Mouse (Mus musculus) MEL (cell line): ENCODE results near the gene 2200002J24Rik. TPM values are rescaled to one million over a fixed set of nuclear protein-coding genes. Genes with fewer than 3 reads are reported as not detected.
A peak's percentile ranks its signal among the peaks of the same experiment; 100 is the strongest.

Experiments
- DNase-seq: peaks from one replicate; pipeline ENCODE4 v3.0.0; 2011; ENCODE audit warnings: low read depth, low spot score
- H3K27ac ChIP-seq: 2 replicates; pipeline ENCODE4 v1.5.1; 2012; ENCODE audit warnings: low read depth, mild to moderate bottlenecking, control low read depth, low read length, moderate library complexity; ENCODE audit not compliant: control insufficient read depth
- H3K27me3 ChIP-seq, 2 experiments: fragments of 150-350 bp in 1 of 2; sonication (generic) in 1 of 2; 2 replicates each; pipeline ENCODE4 v1.6.1; 2012; ENCODE audit warnings: low read length in 2 of 2, mild to moderate bottlenecking in 2 of 2, improper control_type of control experiment in 1 of 2, moderate library complexity in 1 of 2; ENCODE audit not compliant: insufficient read depth in 2 of 2, control insufficient read depth in 1 of 2
- H3K36me3 ChIP-seq, 2 experiments: 2 replicates each; pipeline ENCODE4 v1.6.1; 2012 to 2014; ENCODE audit warnings: low read length in 2 of 2, improper control_type of control experiment in 1 of 2, inconsistent platforms in 1 of 2, mild to moderate bottlenecking in 1 of 2; ENCODE audit not compliant: insufficient read depth in 2 of 2, control insufficient read depth in 1 of 2
- H3K4me1 ChIP-seq, 2 experiments: fragments of 150-350 bp in 1 of 2; sonication (generic) in 1 of 2; 2 replicates each; pipeline ENCODE4 v1.6.1; 2012; ENCODE audit warnings: low read length in 2 of 2, improper control_type of control experiment in 1 of 2, mild to moderate bottlenecking in 1 of 2; ENCODE audit not compliant: insufficient read depth in 2 of 2, control insufficient read depth in 1 of 2
- H3K4me3 ChIP-seq, 2 experiments: fragments of 150-350 bp in 1 of 2; sonication (generic) in 1 of 2; 2 replicates each; pipeline ENCODE4 v1.5.1; 2012; ENCODE audit warnings: low read depth in 2 of 2, low read length in 2 of 2, mild to moderate bottlenecking in 2 of 2, moderate library complexity in 2 of 2, control low read depth in 1 of 2, improper control_type of control experiment in 1 of 2; ENCODE audit not compliant: control insufficient read depth in 1 of 2, insufficient read depth in 1 of 2
- H3K79me2 ChIP-seq: 2 replicates; pipeline ENCODE4 v1.6.1; 2012; ENCODE audit warnings: mild to moderate bottlenecking, low read length, moderate library complexity; ENCODE audit not compliant: control insufficient read depth, poor library complexity, insufficient read depth
- H3K9ac ChIP-seq: 2 replicates; pipeline ENCODE4 v1.6.1; 2012; ENCODE audit warnings: low read depth, mild to moderate bottlenecking, control low read depth, low read length, moderate library complexity; ENCODE audit not compliant: control insufficient read depth, poor library complexity, severe bottlenecking
- H3K9me3 ChIP-seq: fragments of 150-350 bp; sonication (generic); replicated peaks from 2 replicates; pipeline ENCODE4 v1.6.1; 2012; ENCODE audit warnings: mild to moderate bottlenecking, low read length, improper control_type of control experiment, moderate library complexity; ENCODE audit not compliant: insufficient read depth
- CHD2 ChIP-seq: IDR thresholded peaks from 2 replicates; pipeline ENCODE4 v1.6.1; 2011; ENCODE audit warnings: low read length, improper control_type of control experiment
- CTCF ChIP-seq, 3 experiments: IDR thresholded peaks in 2 of 3; conservative IDR thresholded peaks in 1 of 3; 2 replicates each; pipeline ENCODE4 v1.5.1; 2011 to 2012; ENCODE audit warnings: low read length in 3 of 3, low read depth in 2 of 3, mild to moderate bottlenecking in 2 of 3, improper control_type of control experiment in 1 of 3, inconsistent platforms in 1 of 3, mixed read lengths in 1 of 3, moderate library complexity in 1 of 3; ENCODE audit not compliant: control insufficient read depth in 1 of 3, insufficient read depth in 1 of 3, poor library complexity in 1 of 3, severe bottlenecking in 1 of 3
- GATA1 ChIP-seq: IDR thresholded peaks from 2 replicates; pipeline ENCODE4 v1.6.1; 2011; ENCODE audit warnings: low read depth, low read length, improper control_type of control experiment
- JUND ChIP-seq: IDR thresholded peaks from 2 replicates; pipeline ENCODE4 v1.6.1; 2011; ENCODE audit warnings: low read depth, mild to moderate bottlenecking, improper control_type of control experiment, low read length
- MAFK ChIP-seq: IDR thresholded peaks from 2 replicates; pipeline ENCODE4 v1.6.1; 2011; ENCODE audit warnings: low read depth, mild to moderate bottlenecking, low read length, improper control_type of control experiment, borderline replicate concordance
- MAX ChIP-seq: IDR thresholded peaks from 2 replicates; pipeline ENCODE4 v1.6.1; 2011; ENCODE audit warnings: low read length, improper control_type of control experiment
- MAZ ChIP-seq: IDR thresholded peaks from 2 replicates; pipeline ENCODE4 v1.6.1; 2012; ENCODE audit warnings: low read depth, mild to moderate bottlenecking, inconsistent platforms, low read length, improper control_type of control experiment
- MYB ChIP-seq: IDR thresholded peaks from 2 replicates; pipeline ENCODE4 v1.6.1; 2011; ENCODE audit warnings: mild to moderate bottlenecking, low read depth, low read length, improper control_type of control experiment
- NELFE ChIP-seq: IDR thresholded peaks from 2 replicates; pipeline ENCODE4 v1.6.1; 2011; ENCODE audit warnings: low read depth, low read length, improper control_type of control experiment
- POLR2AphosphoS5 ChIP-seq: IDR thresholded peaks from 2 replicates; pipeline ENCODE4 v1.6.1; 2012; ENCODE audit warnings: low read depth, borderline replicate concordance, mild to moderate bottlenecking, inconsistent platforms, low read length, moderate library complexity, mixed read lengths
- RAD21 ChIP-seq: IDR thresholded peaks from 2 replicates; pipeline ENCODE4 v1.6.1; 2011; ENCODE audit warnings: mild to moderate bottlenecking, low read depth, low read length, improper control_type of control experiment
- SIN3A ChIP-seq: IDR thresholded peaks from 2 replicates; pipeline ENCODE4 v1.6.1; 2012; ENCODE audit warnings: low read length, improper control_type of control experiment, inconsistent platforms
- SMC3 ChIP-seq: IDR thresholded peaks from 2 replicates; pipeline ENCODE4 v1.6.1; 2011; ENCODE audit warnings: low read depth, low read length, improper control_type of control experiment
- TBP ChIP-seq: IDR thresholded peaks from 2 replicates; pipeline ENCODE4 v1.8.0; 2011; ENCODE audit warnings: low read depth, low read length, improper control_type of control experiment
- TCF12 ChIP-seq: IDR thresholded peaks from 2 replicates; pipeline ENCODE4 v1.6.1; 2014; ENCODE audit warnings: low read depth, mild to moderate bottlenecking, inconsistent platforms, low read length, improper control_type of control experiment, moderate library complexity
- USF1 ChIP-seq: IDR thresholded peaks from 2 replicates; pipeline ENCODE4 v1.6.1; 2014; ENCODE audit warnings: low read depth, mild to moderate bottlenecking, inconsistent platforms, low read length, improper control_type of control experiment, moderate library complexity
- USF2 ChIP-seq, 2 experiments: IDR thresholded peaks; 2 replicates each; pipeline ENCODE4 v1.6.1; 2011 to 2012; ENCODE audit warnings: improper control_type of control experiment in 2 of 2, low read length in 2 of 2, borderline replicate concordance in 1 of 2, inconsistent platforms in 1 of 2, low read depth in 1 of 2, mild to moderate bottlenecking in 1 of 2; ENCODE audit not compliant: insufficient read depth in 1 of 2
- ZC3H11A ChIP-seq: IDR thresholded peaks from 2 replicates; pipeline ENCODE4 v1.6.1; 2012; ENCODE audit warnings: low read depth, mild to moderate bottlenecking, inconsistent platforms, low read length, improper control_type of control experiment
- ZMIZ1 ChIP-seq: IDR thresholded peaks from 2 replicates; pipeline ENCODE4 v1.6.1; 2012; ENCODE audit warnings: low read depth, mild to moderate bottlenecking, inconsistent platforms, low read length, improper control_type of control experiment, moderate library complexity
- polyA plus RNA-seq, 2 experiments: library from polyadenylated mRNA; stranded (reverse) in 1 of 2; unstranded in 1 of 2; fragments of >175 nt in 1 of 2; fragments of >200 nt in 1 of 2; gene quantifications; 2 replicates each; pipeline versions ENCODE4 v1.2.1 to v1.2.4; 2012; ENCODE audit warnings: low replicate concordance in 2 of 2, low read depth in 1 of 2; ENCODE audit not compliant: insufficient read length in 2 of 2, insufficient read depth in 1 of 2, missing spikeins in 1 of 2
- total RNA-seq: library from RNA; depleted of rRNA; stranded (reverse); fragments of 300-350 nt; gene quantifications from 2 replicates; pipeline ENCODE4 v1.2.3, GENCODE M21; 2012

Gene 2200002J24Rik
- total and polyA plus RNA-seq, 3 experiments, result 1.2 TPM; not detected in 2

DNA sequence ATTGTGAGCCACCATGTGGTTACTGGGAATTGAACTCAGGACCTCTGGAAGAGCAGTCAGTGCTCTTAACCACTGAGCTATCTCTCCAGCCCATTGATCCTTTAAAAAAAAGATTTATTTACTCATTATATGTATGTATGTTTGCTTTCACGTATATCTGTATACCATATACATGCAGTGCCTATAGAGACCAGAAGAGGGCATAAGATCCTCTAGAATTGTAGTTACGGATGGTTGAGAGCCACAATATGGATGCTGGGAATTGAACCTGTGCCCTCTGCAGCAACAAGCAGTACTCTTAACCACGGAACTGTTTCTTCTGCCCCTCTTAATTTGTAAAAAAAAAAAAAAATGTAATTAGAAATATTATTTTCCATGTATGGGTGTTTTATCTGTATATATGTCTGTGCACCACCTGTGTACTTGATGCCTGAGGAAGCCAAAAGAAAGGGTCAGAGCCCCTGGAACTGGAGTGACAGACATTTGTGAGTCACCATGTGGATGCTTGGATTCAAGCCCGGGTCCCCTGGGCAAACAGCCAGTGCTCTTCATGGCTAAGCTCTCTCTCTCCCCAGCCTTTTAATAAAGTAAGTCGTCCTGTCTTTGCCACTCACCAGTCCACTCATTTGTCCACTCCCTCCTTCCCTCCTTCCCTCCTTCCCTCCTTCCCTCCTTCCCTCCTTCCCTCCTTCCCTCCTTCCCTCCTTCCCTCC lies 20.3 kb upstream of the 2200002J24Rik start:
- Histone ChIP-seq H3K36me3 (no peaks in the 10 kb centered on the region), H3K9ac (no peak overlapping the region), H3K9me3 (no peaks in the 10 kb centered on the region), H3K79me2 (no peaks in the 10 kb centered on the region), H3K4me3 (no peak overlapping the region), H3K27me3 (peaks cover 5 to 11% of the 10 kb centered on the region in 2 experiments), H3K4me1 (no peaks in the 10 kb centered on the region), H3K27ac (no peak overlapping the region)
- TF ChIP-seq SIN3A (no peak), JUND (no peak), RAD21 (peak; percentile 58), CTCF (IDR thresholded peaks at IDR 0.05 in 2 of 3, conservative IDR thresholded peaks at IDR 0.05 in 1 of 3; ENCODE audit: control insufficient read depth in 1 of 3, insufficient read depth in 1 of 3, low read depth in 2 of 3, low read length in 3 of 3, poor library complexity in 1 of 3, severe bottlenecking in 1 of 3) (peak in 2 of 3 experiments; percentile 45 to 54; a peak in 4 of 6 replicates), ZC3H11A (peak; percentile 46; the same call in 1 of the 2 replicates), SMC3 (peak; percentile 58)
- peak; percentile 44 for DNase-seq

DNA sequence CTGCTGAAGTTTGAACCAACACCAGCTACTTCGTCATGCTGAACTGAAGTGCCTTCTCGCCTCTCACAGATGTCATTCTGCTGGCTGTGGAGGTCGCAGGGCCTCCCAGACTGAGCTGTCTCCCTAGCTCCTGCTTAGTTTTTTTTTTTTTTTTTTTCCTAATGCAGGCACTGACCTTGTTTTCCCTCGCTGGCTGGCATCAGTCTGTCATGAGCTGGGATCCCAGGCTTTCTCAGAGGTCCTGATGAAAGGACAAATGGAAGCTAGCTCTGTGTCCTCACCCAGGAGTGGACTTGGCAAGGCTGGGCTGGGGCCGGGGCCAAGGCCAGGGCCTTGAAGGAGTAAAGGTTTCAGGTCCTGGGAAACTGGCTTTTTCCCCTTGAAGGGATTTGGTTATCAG lies 16.8 kb upstream of the 2200002J24Rik start:
- TF ChIP-seq SMC3 (no peak), ZC3H11A (no peak), TCF12 (no peak), MAZ (no peak), USF1 (no peak), TBP (no peak), MAX (no peak), ZMIZ1 (no peak), USF2 (IDR thresholded peaks at IDR 0.05; ENCODE audit: borderline replicate concordance in 1 of 2, insufficient read depth in 1 of 2, low read depth in 1 of 2, low read length in 2 of 2) (no peak), GATA1 (no peak), NELFE (no peak), MYB (no peak), MAFK (no peak), CHD2 (no peak), JUND (no peak), POLR2AphosphoS5 (no peak)
- no peaks in the 10 kb centered on the region for H3K79me2 ChIP-seq
- H3K27me3 ChIP-seq, result peaks cover 3 to 7% of the 10 kb centered on the region in 2 experiments
- H3K9me3 ChIP-seq, result no peaks in the 10 kb centered on the region
- no peaks in the 10 kb centered on the region for H3K4me1 ChIP-seq
- no peak for DNase-seq
- H3K36me3 ChIP-seq, result no peaks in the 10 kb centered on the region
- no peak overlapping the region for H3K9ac ChIP-seq
- H3K4me3 ChIP-seq, result no peak overlapping the region
- no peak overlapping the region for H3K27ac ChIP-seq
